Mouse (Mus musculus) limb, embryonic 12.5 days (tissue): ENCODE measurements at regions not wholly inside any gene's neighbourhood (a gene's known extent, or its start where the extent isn't known, plus 50 kb on each side); places are given as distances from the start of the nearest gene placed in this dataset.

Experiments
- ATAC-seq: fragments of 200-750 bp; cut with Nextera tagmentation; 2 replicates; pipeline ENCODE4 v1.8.0; 2017; ENCODE audit warnings: low read depth, moderate TSS enrichment; ENCODE audit not compliant: insufficient number of reproducible peaks, insufficient read depth, low FRiP score, low TSS enrichment
- H3K27ac ChIP-seq: fragments of 300-500 bp; sonication (generic); 2 replicates; pipeline ENCODE4 v1.5.1; 2016; ENCODE audit warnings: mild to moderate bottlenecking, moderate library complexity
- H3K27me3 ChIP-seq: fragments of 300-500 bp; sonication (generic); 2 replicates; pipeline ENCODE4 v1.6.1; 2016; ENCODE audit warnings: mild to moderate bottlenecking, moderate library complexity
- H3K36me3 ChIP-seq: fragments of 300-500 bp; sonication (generic); 2 replicates; pipeline ENCODE4 v1.6.1; 2016; ENCODE audit warnings: mild to moderate bottlenecking, moderate library complexity
- H3K4me1 ChIP-seq: fragments of 300-500 bp; sonication (generic); replicated peaks from 2 replicates; pipeline ENCODE4 v1.6.1; 2016
- H3K4me2 ChIP-seq: fragments of 300-500 bp; sonication (generic); 2 replicates; pipeline ENCODE4 v1.6.1; 2016; ENCODE audit warnings: mild to moderate bottlenecking, moderate library complexity
- H3K4me3 ChIP-seq: fragments of 300-500 bp; sonication (generic); replicated peaks from 2 replicates; pipeline ENCODE4 v1.5.1; 2016; ENCODE audit warnings: mild to moderate bottlenecking
- H3K9ac ChIP-seq: fragments of 300-500 bp; sonication (generic); replicated peaks from 2 replicates; pipeline ENCODE4 v1.6.1; 2016; ENCODE audit warnings: mild to moderate bottlenecking, moderate library complexity
- H3K9me3 ChIP-seq: fragments of 300-500 bp; sonication (generic); 2 replicates; pipeline ENCODE4 v1.6.1; 2016; ENCODE audit warnings: mild to moderate bottlenecking, moderate library complexity
- WGBS: fragments of 180-500 bp; shearing (Covaris S2); methylation state at CpG from one replicate; pipeline ENCODE4 v1.1.7; 2016; 5-methylcytosine and 5-hydroxymethylcytosine counted together

- ATAC-seq: no peak
- H3K36me3 ChIP-seq: no peaks in the 10 kb centered on the region
- H3K4me3 ChIP-seq: no peak overlapping the region
- no peaks in the 10 kb centered on the region for H3K9me3 ChIP-seq
- no peak overlapping the region for H3K4me2 ChIP-seq
- 77% methylated on average over 3 of the region's 3 CpGs for WGBS
- H3K4me1 ChIP-seq: no peaks in the 10 kb centered on the region
- no peak overlapping the region for H3K9ac ChIP-seq
- no peak overlapping the region for H3K27ac ChIP-seq
- H3K27me3 ChIP-seq: no peaks in the 10 kb centered on the region
Observed at GRCm38 (mm10) chr4:81829972-81830371, 387.4 kb upstream of the Mpdz start.

GRCm38 (mm10) chr4:81827453-81827852 is 384.8 kb upstream of the Mpdz start:
- 93% methylated on average over 4 of the region's 4 CpGs for WGBS
- Histone ChIP-seq H3K36me3 (no peaks in the 10 kb centered on the region), H3K4me2 (no peak overlapping the region), H3K4me3 (no peak overlapping the region), H3K4me1 (peaks cover 15% of the 10 kb centered on the region), H3K27me3 (no peaks in the 10 kb centered on the region), H3K9me3 (no peaks in the 10 kb centered on the region), H3K9ac (no peak overlapping the region), H3K27ac (no peak overlapping the region)
- ATAC-seq: no peak

GRCm38 (mm10) chr4:81825966-81826365 is 383.4 kb upstream of the Mpdz start:
- H3K4me1 ChIP-seq: peaks cover 15% of the 10 kb centered on the region
- no peak overlapping the region for H3K27ac ChIP-seq
- H3K36me3 ChIP-seq: no peaks in the 10 kb centered on the region
- no peak overlapping the region for H3K4me3 ChIP-seq
- no peak for ATAC-seq
- no peaks in the 10 kb centered on the region for H3K27me3 ChIP-seq
- no peak overlapping the region for H3K9ac ChIP-seq
- no peak overlapping the region for H3K4me2 ChIP-seq
- H3K9me3 ChIP-seq: no peaks in the 10 kb centered on the region

- WGBS: 23% methylated on average over 3 of the region's 3 CpGs
- Histone ChIP-seq H3K4me2 (no peak overlapping the region), H3K9me3 (no peaks in the 10 kb centered on the region), H3K27me3 (no peaks in the 10 kb centered on the region), H3K9ac (no peak overlapping the region), H3K27ac (peak overlapping the region; percentile 66), H3K4me1 (peaks cover 15% of the 10 kb centered on the region), H3K36me3 (no peaks in the 10 kb centered on the region), H3K4me3 (no peak overlapping the region)
- ATAC-seq: no peak
Observed at GRCm38 (mm10) chr4:81823566-81823965, 381.0 kb upstream of the Mpdz start.

- Histone ChIP-seq H3K4me3 (no peak overlapping the region), H3K4me2 (no peak overlapping the region), H3K9me3 (no peaks in the 10 kb centered on the region), H3K9ac (no peak overlapping the region), H3K27me3 (no peaks in the 10 kb centered on the region), H3K36me3 (no peaks in the 10 kb centered on the region), H3K4me1 (0 out of 2 replicates have a peak, but pooled peaks cover 3% of the 10 kb centered on the region), H3K27ac (no peak overlapping the region)
- 91% methylated on average over 2 of the region's 2 CpGs for WGBS
- ATAC-seq: no peak
Observed at GRCm38 (mm10) chr4:81789274-81789673, 346.7 kb upstream of the Mpdz start.

GRCm38 (mm10) chr4:81788636-81789035 is 346.0 kb upstream of the Mpdz start:
- 52% methylated on average over 8 of the region's 8 CpGs for WGBS
- H3K4me2 ChIP-seq: no peak overlapping the region
- no peaks in the 10 kb centered on the region for H3K9me3 ChIP-seq
- H3K4me3 ChIP-seq: no peak overlapping the region
- no peak overlapping the region for H3K9ac ChIP-seq
- ATAC-seq: no peak
- no peak overlapping the region for H3K27ac ChIP-seq
- no peaks in the 10 kb centered on the region for H3K27me3 ChIP-seq
- H3K36me3 ChIP-seq: no peaks in the 10 kb centered on the region
- H3K4me1 ChIP-seq: 0 out of 2 replicates have a peak, but pooled peaks cover 4% of the 10 kb centered on the region

GRCm38 (mm10) chr4:81781971-81782370 is 339.4 kb upstream of the Mpdz start:
- 80% methylated on average over 1 of the region's 1 CpGs for WGBS
- Histone ChIP-seq H3K27me3 (no peaks in the 10 kb centered on the region), H3K36me3 (no peaks in the 10 kb centered on the region), H3K9ac (no peak overlapping the region), H3K4me1 (0 out of 2 replicates have a peak, but pooled peaks cover 7% of the 10 kb centered on the region), H3K4me2 (no peak overlapping the region), H3K9me3 (no peaks in the 10 kb centered on the region), H3K27ac (no peak overlapping the region), H3K4me3 (no peak overlapping the region)
- ATAC-seq: no peak

GRCm38 (mm10) chr4:81766705-81767104 is 324.1 kb upstream of the Mpdz start:
- H3K27me3 ChIP-seq: no peaks in the 10 kb centered on the region
- no peaks in the 10 kb centered on the region for H3K9me3 ChIP-seq
- H3K36me3 ChIP-seq: no peaks in the 10 kb centered on the region
- H3K9ac ChIP-seq: no peak overlapping the region
- H3K4me1 ChIP-seq: peaks cover 26% of the 10 kb centered on the region
- H3K27ac ChIP-seq: no peak overlapping the region
- ATAC-seq: no peak
- H3K4me2 ChIP-seq: no peak overlapping the region
- WGBS: 90% methylated on average over 5 of the region's 5 CpGs
- H3K4me3 ChIP-seq: no peak overlapping the region

- Histone ChIP-seq H3K4me3 (no peak overlapping the region), H3K4me1 (peaks cover 26% of the 10 kb centered on the region), H3K27me3 (no peaks in the 10 kb centered on the region), H3K27ac (peak overlapping the region; percentile 95), H3K9ac (no peak overlapping the region), H3K4me2 (peak overlapping the region; percentile 39), H3K9me3 (no peaks in the 10 kb centered on the region), H3K36me3 (no peaks in the 10 kb centered on the region)
- WGBS: 18% methylated on average over 11 of the region's 11 CpGs
- ATAC-seq: peak; percentile 90; the same call in 1 of the 2 replicates
Observed at GRCm38 (mm10) chr4:81764026-81764867, 321.6 kb upstream of the Mpdz start.

GRCm38 (mm10) chr4:81763311-81764025 is 320.9 kb upstream of the Mpdz start:
- WGBS: 21% methylated on average over 10 of the region's 10 CpGs
- Histone ChIP-seq H3K27ac (peak overlapping the region; percentile 95), H3K36me3 (no peaks in the 10 kb centered on the region), H3K9me3 (no peaks in the 10 kb centered on the region), H3K4me3 (no peak overlapping the region), H3K4me2 (peak overlapping the region; percentile 39), H3K4me1 (peaks cover 26% of the 10 kb centered on the region), H3K9ac (no peak overlapping the region), H3K27me3 (no peaks in the 10 kb centered on the region)
- peak; percentile 69; the same call in 1 of the 2 replicates for ATAC-seq

GRCm38 (mm10) chr4:81762592-81763229 is 320.1 kb upstream of the Mpdz start:
- ATAC-seq: no peak
- H3K4me3 ChIP-seq: no peak overlapping the region
- 21% methylated on average over 11 of the region's 11 CpGs for WGBS
- no peaks in the 10 kb centered on the region for H3K36me3 ChIP-seq
- peak overlapping the region; percentile 40; the same call in 1 of the 2 replicates for H3K9ac ChIP-seq
- peaks cover 30% of the 10 kb centered on the region for H3K4me1 ChIP-seq
- H3K9me3 ChIP-seq: no peaks in the 10 kb centered on the region
- H3K27me3 ChIP-seq: no peaks in the 10 kb centered on the region
- peak overlapping the region; percentile 95 for H3K27ac ChIP-seq
- 0 out of 2 replicates have a peak overlapping the region, but pooled peaks have one; percentile 39 for H3K4me2 ChIP-seq
